29 mouse cellular contexts compared by ENCODE assay signal in the genomic region with DNA sequence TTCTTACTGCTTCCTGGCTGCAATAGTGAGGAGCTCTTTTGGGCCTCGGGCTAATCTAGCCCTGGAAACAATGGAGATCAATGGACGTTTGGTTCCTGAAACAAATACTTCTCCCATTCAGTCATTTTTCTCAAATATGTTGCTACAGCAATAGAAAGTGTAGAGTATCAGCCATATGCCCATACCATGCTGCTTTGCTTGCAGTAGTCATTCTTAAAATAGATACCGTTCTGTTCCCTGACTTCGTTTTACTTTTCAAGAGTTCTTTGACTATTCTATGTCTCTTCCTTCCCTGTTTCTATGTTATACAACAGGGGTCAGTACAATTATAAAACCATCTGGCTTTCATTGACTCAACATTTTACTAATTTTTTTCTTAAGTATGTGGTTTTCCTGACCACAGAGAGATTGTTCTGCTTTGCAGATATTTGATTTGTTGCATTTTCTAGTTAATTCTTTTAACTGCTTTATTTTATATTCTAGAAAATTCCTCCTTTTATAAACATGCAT.
DNase-seq lines count a peak whose midpoint lies in the region; ATAC-seq and TF ChIP-seq lines count a peak whose summit lies in the region.
"Had no signal": no experiment of that assay in that cellular context is flagged by ENCODE, and none has a peak within 500 bp of the region (broad histone marks: within the 10 kb centered on the region; RNA-seq: fewer than 3 reads in every experiment).

No protein-coding gene starts in this region.

- H3K27ac ChIP-seq in embryonic facial prominence, embryonic 11.5 days (replicated peaks; ENCODE audit: low read depth, low read length), result no peak overlapping the region
- no peak overlapping the region for H3K27ac ChIP-seq in embryonic facial prominence, embryonic 10.5 days (replicated peaks)
- H3K27ac ChIP-seq in embryonic fibroblast, embryonic 13.5 days (ENCODE audit: insufficient read depth, low read length), result peak overlapping the region; percentile 93
- no peak overlapping the region for H3K27ac ChIP-seq in hindbrain, embryonic 10.5 days
- H3K27ac ChIP-seq: forebrain, embryonic 15.5 days; hindbrain, embryonic 15.5 days; kidney, embryonic 15.5 days; layer of hippocampus, adult 2 months; limb, embryonic 13.5 days; lung, embryonic 15.5 days; midbrain, embryonic 12.5 days; neural tube, embryonic 12.5 days had no signal

- no peak overlapping the region for H3K9ac ChIP-seq in embryonic facial prominence, embryonic 11.5 days (replicated peaks; ENCODE audit: low read length)
- H3K9ac ChIP-seq: forebrain, embryonic 15.5 days; heart, embryonic 12.5 days; hindbrain, embryonic 15.5 days; kidney, embryonic 15.5 days; limb, embryonic 13.5 days; lung, embryonic 15.5 days; midbrain, embryonic 12.5 days; neural tube, embryonic 12.5 days had no signal

- no peak for ATAC-seq in embryonic facial prominence, embryonic 11.5 days (replicated peaks; ENCODE audit: insufficient number of reproducible peaks, low FRiP score, low TSS enrichment, low read depth)
- ATAC-seq: forebrain, embryonic 15.5 days; inflammation-experienced regulatory T-cells, adult 6 months had no signal

- TF ChIP-seq POLR2A in embryonic fibroblast, embryonic 13.5 days (IDR thresholded peaks at IDR 0.05; ENCODE audit: low read depth, low read length), result no peak

- H3K9me3 ChIP-seq in embryonic facial prominence, embryonic 11.5 days (replicated peaks; ENCODE audit: control insufficient read depth, low read length), result no peaks in the 10 kb centered on the region
- H3K9me3 ChIP-seq in embryonic facial prominence, embryonic 10.5 days, result no peaks in the 10 kb centered on the region
- H3K9me3 ChIP-seq in hindbrain, embryonic 10.5 days, result no peaks in the 10 kb centered on the region
- H3K9me3 ChIP-seq: forebrain, embryonic 15.5 days; heart, embryonic 12.5 days; hindbrain, embryonic 15.5 days; kidney, embryonic 15.5 days; limb, embryonic 13.5 days; lung, embryonic 15.5 days; midbrain, embryonic 12.5 days; neural tube, embryonic 12.5 days had no signal

- H3K4me1 ChIP-seq in embryonic facial prominence, embryonic 11.5 days (ENCODE audit: control insufficient read depth, insufficient read depth, low read length), result 0 out of 2 replicates have a peak, but pooled peaks cover 2% of the 10 kb centered on the region
- peaks cover 6% of the 10 kb centered on the region; the same call in 1 of the 2 replicates for H3K4me1 ChIP-seq in embryonic facial prominence, embryonic 10.5 days
- peaks cover 3% of the 10 kb centered on the region; the same call in 1 of the 2 replicates for H3K4me1 ChIP-seq in embryonic fibroblast, embryonic 13.5 days (ENCODE audit: control insufficient read depth, insufficient read depth, low read length)
- no peaks in the 10 kb centered on the region for H3K4me1 ChIP-seq in hindbrain, embryonic 10.5 days (replicated peaks)
- H3K4me1 ChIP-seq: hindbrain, embryonic 15.5 days; kidney, embryonic 15.5 days; megakaryocyte, embryonic 14.5 days; midbrain, embryonic 12.5 days; neural tube, embryonic 12.5 days had no signal

- no peak for TF ChIP-seq CTCF in embryonic fibroblast, embryonic 13.5 days (IDR thresholded peaks at IDR 0.05; ENCODE audit: borderline replicate concordance, insufficient read depth, low read length)

- no peaks in the 10 kb centered on the region for H3K27me3 ChIP-seq in embryonic facial prominence, embryonic 11.5 days (ENCODE audit: control insufficient read depth, insufficient read depth, low read length)
- H3K27me3 ChIP-seq in embryonic facial prominence, embryonic 10.5 days (replicated peaks; ENCODE audit: low read depth, poor library complexity, severe bottlenecking), result no peaks in the 10 kb centered on the region
- no peaks in the 10 kb centered on the region for H3K27me3 ChIP-seq in hindbrain, embryonic 10.5 days (ENCODE audit: insufficient read depth, poor library complexity, severe bottlenecking)
- H3K27me3 ChIP-seq: forebrain, embryonic 15.5 days; heart, embryonic 12.5 days; hindbrain, embryonic 15.5 days; kidney, embryonic 15.5 days; limb, embryonic 13.5 days; lung, embryonic 15.5 days; megakaryocyte, embryonic 14.5 days; midbrain, embryonic 12.5 days; neural tube, embryonic 12.5 days had no signal

- DNase-seq in embryonic facial prominence, embryonic 11.5 days (ENCODE audit: low spot score), result peak; percentile 26
- DNase-seq in embryonic facial prominence, embryonic 10.5 days (ENCODE audit: low spot score), result no peak
- DNase-seq in brain, adult 2 months (ENCODE audit: low read depth, low spot score), result peak; percentile 28
- no peak for DNase-seq in urinary bladder, postnatal 25 days (ENCODE audit: low spot score)
- DNase-seq in hindbrain, embryonic 10.5 days (ENCODE audit: low spot score), result no peak
- DNase-seq in kidney, adult 8-10 months, result no peak
- DNase-seq: adrenal gland, postnatal 14 days; cerebellum, adult 2 months; cerebellum, postnatal 14 days; gastrocnemius, postnatal 14 days; heart, adult 18-20 months; heart, postnatal 4 days; kidney, adult 11 months; kidney, postnatal 36 days; lung, postnatal 36 days had no signal

- WGBS in embryonic facial prominence, embryonic 11.5 days, result 63% methylated on average over 4 of the region's 4 CpGs
- 69% methylated on average over 4 of the region's 4 CpGs for WGBS in embryonic facial prominence, embryonic 10.5 days
- WGBS in hindbrain, embryonic 10.5 days, result 82% methylated on average over 4 of the region's 4 CpGs

- no peak overlapping the region for H3K4me3 ChIP-seq in embryonic facial prominence, embryonic 11.5 days (ENCODE audit: low read depth, low read length)
- H3K4me3 ChIP-seq in embryonic facial prominence, embryonic 10.5 days, result no peak overlapping the region
- H3K4me3 ChIP-seq in embryonic fibroblast, embryonic 13.5 days (ENCODE audit: insufficient read depth, low read length), result no peak overlapping the region
- H3K4me3 ChIP-seq in hindbrain, embryonic 10.5 days, result no peak overlapping the region
- H3K4me3 ChIP-seq: forebrain, embryonic 15.5 days; heart, embryonic 12.5 days; hindbrain, embryonic 15.5 days; kidney, embryonic 15.5 days; layer of hippocampus, adult 2 months; limb, embryonic 13.5 days; lung, embryonic 15.5 days; megakaryocyte, embryonic 14.5 days; midbrain, embryonic 12.5 days; myocyte; neural tube, embryonic 12.5 days had no signal

- no peaks in the 10 kb centered on the region for H3K36me3 ChIP-seq in embryonic facial prominence, embryonic 11.5 days (replicated peaks; ENCODE audit: control insufficient read depth, insufficient read depth, low read depth, low read length)
- H3K36me3 ChIP-seq in embryonic facial prominence, embryonic 10.5 days (replicated peaks), result no peaks in the 10 kb centered on the region
- H3K36me3 ChIP-seq in hindbrain, embryonic 10.5 days, result no peaks in the 10 kb centered on the region
- H3K36me3 ChIP-seq: forebrain, embryonic 15.5 days; heart, embryonic 12.5 days; hindbrain, embryonic 15.5 days; kidney, embryonic 15.5 days; limb, embryonic 13.5 days; lung, embryonic 15.5 days; midbrain, embryonic 12.5 days; neural tube, embryonic 12.5 days had no signal

- no peak overlapping the region for H3K4me2 ChIP-seq in embryonic facial prominence, embryonic 11.5 days (ENCODE audit: low read depth, low read length)
- H3K4me2 ChIP-seq: forebrain, embryonic 15.5 days; heart, embryonic 12.5 days; hindbrain, embryonic 15.5 days; kidney, embryonic 15.5 days; limb, embryonic 13.5 days; liver, embryonic 11.5 days; lung, embryonic 15.5 days; midbrain, embryonic 12.5 days; neural tube, embryonic 12.5 days had no signal

Comparison
In these comparisons a context has a peak if more than half of its experiments do, and no peak if none do; other contexts are left out.
1. DNase-seq: peak in embryonic facial prominence, embryonic 11.5 days (single experiment) and brain, adult 2 months (single experiment); none in embryonic facial prominence, embryonic 10.5 days (single experiment), urinary bladder, postnatal 25 days (single experiment), hindbrain, embryonic 10.5 days (single experiment) and kidney, adult 8-10 months (0 of 2).